Mouse (Mus musculus): ENCODE measurements at regions not wholly inside any gene's neighbourhood (a gene's known extent, or its start where the extent isn't known, plus 50 kb on each side); places are given as distances from the start of the nearest gene placed in this dataset.

GRCm38 (mm10) chr8:112309816-112310215 lies 260.0 kb upstream of the Cntnap4 start:
- no peak for TF ChIP-seq CTCF (IDR thresholded peaks at IDR 0.05; ENCODE audit: control insufficient read depth, insufficient read depth, insufficient replicate concordance, low read depth, low read length)
- no peak for TF ChIP-seq POLR2A (IDR thresholded peaks at IDR 0.05; ENCODE audit: control insufficient read depth, low read depth, low read length)
